Mouse (Mus musculus) forebrain, embryonic 12.5 days (tissue): Measurements from ENCODE around the gene Zfp385b. TPM values are rescaled to one million over a fixed set of nuclear protein-coding genes. Genes with fewer than 3 reads are reported as not detected.

Experiments
- ATAC-seq: fragments of 200-750 bp; cut with Nextera tagmentation; 2 replicates; pipeline ENCODE4 v1.8.0; 2017; ENCODE audit warnings: moderate TSS enrichment; ENCODE audit not compliant: low FRiP score
- H3K27ac ChIP-seq: fragments of 300-500 bp; sonication (generic); 2 replicates; pipeline ENCODE4 v1.5.1; 2016; ENCODE audit warnings: mild to moderate bottlenecking
- H3K27me3 ChIP-seq: fragments of 300-500 bp; sonication (generic); 2 replicates; pipeline ENCODE4 v1.6.1; 2016; ENCODE audit warnings: mild to moderate bottlenecking
- H3K36me3 ChIP-seq: fragments of 300-500 bp; sonication (generic); replicated peaks from 2 replicates; pipeline ENCODE4 v1.6.1; 2016; ENCODE audit warnings: mild to moderate bottlenecking
- H3K4me1 ChIP-seq: fragments of 300-500 bp; sonication (generic); 2 replicates; pipeline ENCODE4 v1.6.1; 2016
- H3K4me2 ChIP-seq: fragments of 300-500 bp; sonication (generic); 2 replicates; pipeline ENCODE4 v1.6.1; 2016; ENCODE audit warnings: mild to moderate bottlenecking, moderate library complexity
- H3K4me3 ChIP-seq: fragments of 300-500 bp; sonication (generic); replicated peaks from 2 replicates; pipeline ENCODE4 v1.5.1; 2016; ENCODE audit warnings: mild to moderate bottlenecking
- H3K9ac ChIP-seq: fragments of 300-500 bp; sonication (generic); 2 replicates; pipeline ENCODE4 v1.6.1; 2016; ENCODE audit warnings: mild to moderate bottlenecking
- H3K9me3 ChIP-seq: fragments of 300-500 bp; sonication (generic); 2 replicates; pipeline ENCODE4 v1.6.1; 2016
- WGBS: fragments of 180-500 bp; shearing (Covaris S2); methylation state at CpG from one replicate; pipeline ENCODE4 v1.1.7; 2016; 5-methylcytosine and 5-hydroxymethylcytosine counted together
- polyA plus RNA-seq: library from polyadenylated mRNA; unstranded; fragments of >200 nt; fragmentation: Nextera tagmentation; extraction: Ambion mirVana; gene quantifications from 2 replicates; pipeline ENCODE4 v1.2.1, GENCODE M21; 2016

Zfp385b gene
- polyA plus RNA-seq, 1 experiment from 2014 or later, result 2.9 TPM

DNA sequence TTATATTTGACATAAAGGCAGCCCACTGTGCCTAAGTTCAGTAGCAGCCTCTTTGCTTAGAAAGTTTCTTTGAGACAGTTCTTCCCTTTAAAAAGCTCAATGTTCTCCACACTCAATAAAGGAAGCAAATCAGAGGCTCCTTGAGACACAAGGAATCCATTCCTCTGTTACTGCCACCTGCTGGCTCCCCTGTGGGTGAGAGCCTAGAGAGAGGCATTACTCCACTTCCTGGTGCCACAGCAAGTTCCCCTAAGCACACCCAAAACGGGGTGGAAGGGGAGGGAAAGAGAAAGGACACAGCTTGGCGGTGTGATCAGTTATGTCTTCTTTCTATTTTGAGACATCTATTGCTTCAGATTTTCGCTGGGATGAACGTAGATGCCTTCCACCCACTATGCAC lies 450.3 kb downstream of the Zfp385b start:
- Histone ChIP-seq H3K27ac (no peak overlapping the region), H3K4me3 (no peak overlapping the region)
- 74% methylated on average over 4 of the region's 4 CpGs for WGBS

More for the DNA sequence above, 450.3 kb downstream of the Zfp385b start:
- no peaks in the 10 kb centered on the region for H3K27me3 ChIP-seq
- no peak overlapping the region for H3K9ac ChIP-seq
- no peaks in the 10 kb centered on the region for H3K36me3 ChIP-seq
- no peaks in the 10 kb centered on the region for H3K4me1 ChIP-seq
- no peak for ATAC-seq
- H3K4me2 ChIP-seq, result no peak overlapping the region
- no peaks in the 10 kb centered on the region for H3K9me3 ChIP-seq

Other genes starting within 250 kb of the Zfp385b start
- gene Cwc22, start 126.7 kb upstream of the Zfp385b start, polyA plus RNA-seq, result 36.9 and 37.3 TPM in 2 replicates